Mouse (Mus musculus): Measurements from ENCODE around the gene Tigar.

The Tigar gene

GRCm38 (mm10) chr6:127142154-127143123, 33.1 kb upstream of the Tigar start:
- DNase-seq (ENCODE audit: low spot score in 2 of 2) = peak in 1 of 2 experiments; percentile 65

- DNase-seq (ENCODE audit: low spot score in 2 of 2) = no peak
Measured at GRCm38 (mm10) chr6:127138962-127139361, 29.6 kb upstream of the Tigar start.

GRCm38 (mm10) chr6:127133433-127134245, 24.3 kb upstream of the Tigar start:
- DNase-seq (ENCODE audit: low spot score in 2 of 2) = no peak

- DNase-seq (ENCODE audit: low spot score in 2 of 2) = no peak
Measured at GRCm38 (mm10) chr6:127132719-127133118, 23.4 kb upstream of the Tigar start.

GRCm38 (mm10) chr6:127131946-127132345, 22.6 kb upstream of the Tigar start:
- DNase-seq (ENCODE audit: low spot score in 2 of 2) = no peak

GRCm38 (mm10) chr6:127130377-127130776, 21.0 kb upstream of the Tigar start:
- DNase-seq (ENCODE audit: low spot score in 2 of 2) = no peak

GRCm38 (mm10) chr6:127129659-127130058, 20.3 kb upstream of the Tigar start:
- DNase-seq (ENCODE audit: low spot score in 2 of 2) = no peak

- DNase-seq (ENCODE audit: low spot score in 2 of 2) = no peak
Measured at GRCm38 (mm10) chr6:127123506-127123905, 14.1 kb upstream of the Tigar start.

- no peak for DNase-seq (ENCODE audit: low spot score in 2 of 2)
Measured at GRCm38 (mm10) chr6:127122996-127123395, 13.6 kb upstream of the Tigar start.

- no peak for DNase-seq (ENCODE audit: low spot score in 2 of 2)
Measured at GRCm38 (mm10) chr6:127122221-127122806, 13.0 kb upstream of the Tigar start.

- no peak for DNase-seq (ENCODE audit: low spot score in 2 of 2)
Measured at GRCm38 (mm10) chr6:127114753-127115456, 5.5 kb upstream of the Tigar start.

- no peak for DNase-seq (ENCODE audit: low spot score in 2 of 2)
Measured at GRCm38 (mm10) chr6:127108368-127109060, 843 bp downstream of the Tigar start.

GRCm38 (mm10) chr6:127107413-127107812, 1.9 kb downstream of the Tigar start:
- no peak for DNase-seq (ENCODE audit: low spot score in 2 of 2)

- DNase-seq (ENCODE audit: low spot score in 2 of 2) = no peak
Measured at GRCm38 (mm10) chr6:127106726-127107125, 2.6 kb downstream of the Tigar start.

- no peak for DNase-seq (ENCODE audit: low spot score in 2 of 2)
Measured at GRCm38 (mm10) chr6:127106189-127106588, 3.2 kb downstream of the Tigar start.

GRCm38 (mm10) chr6:127105107-127105506, 4.2 kb downstream of the Tigar start:
- DNase-seq (ENCODE audit: low spot score in 2 of 2) = peak in 1 of 2 experiments; percentile 55

- no peak for DNase-seq (ENCODE audit: low spot score in 2 of 2)
Measured at GRCm38 (mm10) chr6:127104396-127105029, 4.8 kb downstream of the Tigar start.

- no peak for DNase-seq (ENCODE audit: low spot score in 2 of 2)
Measured at GRCm38 (mm10) chr6:127103506-127104275, 5.7 kb downstream of the Tigar start.

- DNase-seq (ENCODE audit: low spot score in 2 of 2) = peak in 1 of 2 experiments; percentile 18
Measured at GRCm38 (mm10) chr6:127094565-127094964, 14.8 kb downstream of the Tigar start.

GRCm38 (mm10) chr6:127086739-127087138, 22.6 kb downstream of the Tigar start:
- DNase-seq (ENCODE audit: low spot score in 2 of 2) = peak in 1 of 2 experiments; percentile 33

Measured in thymus, postnatal 10 days (tissue).